Mouse (Mus musculus): ENCODE measurements around the gene Crybb3.

DNA sequence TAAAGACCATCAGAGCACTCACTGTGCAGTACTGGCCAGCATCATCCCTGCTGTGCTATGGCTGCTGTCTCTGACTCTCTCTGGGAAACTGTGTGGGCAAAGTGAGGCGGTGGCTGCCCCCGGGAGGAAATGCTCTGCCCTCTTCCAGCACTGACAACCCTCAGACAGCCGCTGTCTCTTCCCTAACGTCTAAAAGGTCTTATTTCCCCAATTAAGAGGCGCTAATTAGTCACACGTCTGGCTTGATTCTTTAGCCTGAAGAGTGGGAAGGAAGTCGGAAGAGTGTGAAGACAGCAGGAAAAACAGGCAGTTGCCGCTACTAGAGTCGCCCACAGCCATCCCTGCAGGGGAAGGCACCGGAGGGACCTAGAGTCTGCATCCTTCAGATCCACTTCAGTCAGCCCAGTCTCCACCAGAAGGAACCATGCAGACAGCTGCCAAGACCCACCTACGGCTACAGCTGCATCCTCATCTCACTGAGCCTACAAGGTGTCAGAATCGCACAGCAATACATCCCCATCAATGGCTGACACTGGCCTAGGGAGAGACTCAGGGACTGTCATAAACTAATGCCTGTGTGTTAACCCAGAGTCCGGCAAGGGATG, 38.6 kb upstream of the Crybb3 start:
- TF ChIP-seq EP300 (IDR thresholded peaks at IDR 0.05; ENCODE audit: low read depth) = no peak
- no peak for TF ChIP-seq CTCF (IDR thresholded peaks at IDR 0.05; ENCODE audit: low read depth)

All from heart, postnatal 0 days (tissue).